Mouse (Mus musculus) spleen, postnatal 4 days (tissue): Measurements from ENCODE around the gene Tle4.

Source experiments
- DNase-seq, 2 experiments: peaks; one replicate each; pipeline ENCODE4 v3.0.0; 2022; ENCODE audit warnings: low spot score in 2 of 2

Tle4 gene

DNA sequence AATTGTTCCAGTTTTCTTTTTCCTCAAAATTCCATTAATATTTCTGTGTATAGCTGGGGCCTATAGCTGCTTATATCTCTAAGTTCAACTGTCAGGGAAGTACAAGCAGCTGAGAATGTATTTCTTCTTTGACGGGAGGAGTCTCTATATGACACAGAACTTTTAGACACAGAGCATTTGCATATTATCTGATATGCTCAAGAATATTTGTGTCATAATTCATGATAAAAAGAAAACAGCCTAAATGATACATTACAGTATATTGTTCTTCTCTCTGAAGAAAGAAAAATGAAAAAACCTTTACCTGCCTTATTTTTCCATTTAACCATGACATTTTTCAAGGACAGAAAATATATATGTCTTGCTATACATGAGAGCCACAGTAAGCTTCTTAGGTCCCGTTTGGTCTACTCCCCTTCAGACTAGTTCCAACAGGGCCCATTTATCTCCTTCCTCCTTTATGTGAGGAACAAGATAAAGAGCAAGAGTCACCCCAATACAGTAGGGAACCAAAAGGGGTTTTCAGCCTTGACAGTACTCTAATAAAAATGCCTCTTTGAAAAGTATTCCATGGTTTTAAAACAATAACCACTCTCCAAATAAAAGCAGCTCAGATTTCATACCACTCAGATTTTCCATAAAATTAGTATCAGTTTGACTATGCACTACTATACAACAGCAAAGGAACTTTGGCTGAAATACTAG is 77.6 kb downstream of the Tle4 start:
- no peak for DNase-seq

DNA sequence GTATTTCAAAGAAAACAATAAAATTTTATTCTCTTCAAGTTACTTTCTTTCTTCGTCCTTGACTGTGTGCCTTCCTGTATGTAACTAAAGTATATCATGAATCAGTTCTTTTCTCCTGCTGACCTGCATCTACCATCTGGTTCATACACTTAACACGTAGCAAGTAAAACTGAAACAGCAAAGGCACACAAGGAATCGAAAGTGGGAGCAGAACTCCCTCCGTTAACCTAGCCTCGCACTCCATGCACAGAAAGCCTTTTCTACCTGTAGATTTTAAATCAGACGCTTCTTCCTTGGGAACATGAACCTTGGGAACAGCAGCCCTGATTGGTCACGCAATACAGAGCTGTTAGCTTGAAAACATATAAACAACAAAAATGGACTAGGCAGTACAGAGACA is 78.7 kb downstream of the Tle4 start:
- no peak for DNase-seq

- DNase-seq = no peak
These were observed 79.3 kb downstream of the Tle4 start for GRCm38 (mm10) chr19:14518438-14519044.

- DNase-seq = no peak
These were observed 81.4 kb downstream of the Tle4 start for GRCm38 (mm10) chr19:14516420-14516819.

DNA sequence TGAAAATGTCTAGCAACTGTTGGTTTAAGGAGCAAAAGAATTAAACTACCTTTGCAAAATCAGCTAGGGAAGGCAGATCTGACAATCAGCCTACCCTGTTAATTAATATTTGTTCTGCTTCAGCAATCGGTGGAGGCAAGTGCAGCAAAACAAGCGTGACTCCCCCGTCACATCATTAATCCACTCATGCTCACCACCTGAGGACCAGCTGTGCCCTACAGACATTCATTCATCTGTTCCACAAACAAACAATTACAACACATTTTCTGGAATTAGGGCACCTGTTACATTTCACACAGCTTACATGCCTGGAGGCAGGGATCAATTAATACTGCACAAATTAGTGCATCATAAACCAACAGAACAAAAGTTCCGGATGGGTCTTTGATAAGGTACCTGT is 89.0 kb downstream of the Tle4 start:
- DNase-seq = no peak

DNA sequence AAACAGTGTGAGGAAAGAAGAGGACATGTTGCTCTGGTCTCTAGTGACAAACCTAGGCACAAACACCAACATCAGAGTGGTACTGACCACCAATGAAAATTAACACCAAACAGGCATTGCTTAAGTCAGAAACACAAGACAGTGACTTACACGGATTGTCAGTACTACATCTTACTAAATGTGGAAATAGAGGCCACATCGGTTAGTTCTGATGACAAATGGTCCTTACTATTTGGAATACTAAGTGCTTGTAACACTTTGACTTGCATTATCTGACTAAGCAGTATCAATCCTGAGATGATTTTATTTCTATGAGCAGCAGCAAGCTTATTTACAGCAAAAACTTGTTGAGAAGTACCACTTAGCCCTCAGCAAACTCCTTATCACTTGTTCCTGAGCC is 89.9 kb downstream of the Tle4 start:
- DNase-seq = no peak

- DNase-seq = no peak
These were observed 90.8 kb downstream of the Tle4 start for GRCm38 (mm10) chr19:14506875-14507670.

- DNase-seq = no peak
These were observed 91.8 kb downstream of the Tle4 start for GRCm38 (mm10) chr19:14505885-14506548.

- DNase-seq = no peak
These were observed 92.5 kb downstream of the Tle4 start for GRCm38 (mm10) chr19:14505401-14505800.

- DNase-seq = no peak
These were observed 94.0 kb downstream of the Tle4 start for GRCm38 (mm10) chr19:14503862-14504261.

DNA sequence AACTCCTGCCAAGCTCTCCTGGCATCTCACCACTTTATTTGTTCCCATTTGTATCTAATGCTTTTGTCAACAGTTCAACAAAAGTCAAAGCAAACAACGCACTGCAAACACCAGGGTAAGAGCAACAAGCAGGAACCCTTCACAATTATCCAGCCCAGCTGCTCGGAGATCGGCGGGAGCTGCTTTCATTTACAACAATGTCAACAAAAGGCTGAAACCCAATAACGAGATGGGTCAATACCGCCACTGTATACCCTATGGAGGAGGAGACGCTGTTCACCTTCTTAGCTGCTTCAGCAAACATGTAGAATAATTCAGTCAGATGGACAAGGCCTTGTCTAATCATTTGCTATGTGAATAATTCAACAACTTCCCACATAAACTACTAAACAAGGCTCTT is 95.6 kb downstream of the Tle4 start:
- no peak for DNase-seq

- DNase-seq = no peak
These were observed 97.9 kb downstream of the Tle4 start for GRCm38 (mm10) chr19:14499835-14500425.

DNA sequence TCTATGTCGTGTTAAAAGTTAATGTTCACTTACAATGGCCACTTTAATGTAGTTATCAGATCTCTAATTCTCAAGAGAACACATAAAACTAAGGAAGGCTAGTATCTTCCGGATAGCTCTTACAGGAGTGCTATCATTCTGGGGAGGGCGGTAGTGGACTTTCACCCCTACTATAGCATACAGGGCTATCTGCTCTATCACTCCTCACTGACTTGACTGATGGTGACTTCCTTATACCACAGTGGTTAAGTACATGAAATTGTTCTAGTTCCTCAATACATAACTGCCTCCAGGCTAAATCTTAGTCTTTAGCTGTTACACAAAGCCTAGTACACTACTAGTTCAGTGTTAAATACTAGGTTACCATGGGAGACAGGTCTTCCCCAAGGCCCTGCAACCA is 104.8 kb downstream of the Tle4 start:
- no peak for DNase-seq

GRCm38 (mm10) chr19:14487180-14487579 is 110.7 kb downstream of the Tle4 start:
- no peak for DNase-seq

- DNase-seq = no peak
These were observed 112.7 kb downstream of the Tle4 start for GRCm38 (mm10) chr19:14485176-14485575.

DNA sequence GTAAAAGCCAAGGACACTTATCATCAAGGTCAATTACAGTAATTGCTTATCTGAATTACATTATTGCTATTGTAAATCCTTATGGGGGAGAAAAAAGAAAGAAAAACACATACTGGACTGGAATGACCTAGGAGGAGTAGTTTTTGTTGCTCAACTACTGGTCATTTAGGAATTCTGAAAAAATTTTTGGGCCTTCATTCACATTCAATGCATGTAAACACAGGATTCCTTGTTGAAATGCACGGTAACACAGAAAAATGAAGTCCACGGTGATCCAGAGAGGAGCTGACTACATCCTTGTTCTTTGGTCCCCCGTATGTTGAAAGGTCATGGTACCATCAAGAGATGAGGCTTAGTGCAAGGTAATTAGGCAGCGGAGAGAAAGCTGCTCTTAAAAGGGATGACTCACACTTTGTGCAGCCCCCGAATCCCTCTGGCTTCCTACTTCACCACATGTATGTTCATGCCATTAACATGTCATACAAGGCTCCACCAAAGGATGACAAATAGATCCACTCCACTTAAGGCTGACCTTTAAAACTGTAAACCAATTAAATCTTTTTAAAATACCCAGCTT is 115.2 kb downstream of the Tle4 start:
- DNase-seq = no peak

GRCm38 (mm10) chr19:14481796-14482561 is 115.9 kb downstream of the Tle4 start:
- no peak for DNase-seq

DNA sequence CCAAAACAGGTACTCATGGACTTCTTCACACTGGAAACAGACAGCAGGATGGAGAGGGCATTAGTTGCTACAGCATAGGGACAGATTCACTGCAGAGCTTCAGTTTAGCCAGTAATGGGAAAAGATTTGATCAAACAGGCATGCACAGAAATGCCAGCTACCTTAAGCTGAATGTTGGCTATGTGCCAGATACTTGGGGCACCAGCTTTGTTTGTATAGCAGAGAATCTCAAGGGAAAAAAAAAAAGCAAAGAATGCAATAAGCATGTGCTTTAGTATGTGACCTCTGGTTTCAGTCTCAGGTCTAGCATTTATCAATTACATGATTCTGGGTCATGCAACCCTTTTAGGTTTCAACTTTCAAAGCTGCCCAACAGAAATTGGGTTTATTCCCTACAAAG is 118.1 kb downstream of the Tle4 start:
- DNase-seq = no peak

- no peak for DNase-seq
These were observed 128.5 kb downstream of the Tle4 start for GRCm38 (mm10) chr19:14469325-14469724.

- no peak for DNase-seq
These were observed 129.1 kb downstream of the Tle4 start for GRCm38 (mm10) chr19:14468733-14469132.

DNA sequence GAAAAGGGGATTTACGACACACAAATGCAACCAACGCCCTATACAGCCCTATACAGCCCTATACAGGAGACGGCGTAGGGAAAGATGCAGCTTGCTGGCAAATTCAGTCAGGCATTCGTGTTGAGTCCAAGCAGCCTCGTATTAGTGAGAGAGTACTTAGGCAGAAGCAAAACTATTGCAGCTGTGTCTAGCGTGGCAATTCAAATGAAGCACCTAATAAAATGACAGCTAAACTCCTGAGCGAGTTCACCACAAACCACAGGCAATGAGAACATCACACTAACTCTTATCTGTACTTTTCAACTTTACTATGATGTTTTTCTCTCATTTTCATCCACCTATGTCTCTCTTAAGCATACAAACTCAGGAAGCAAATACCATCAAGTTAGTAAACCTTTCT is 131.8 kb downstream of the Tle4 start:
- no peak for DNase-seq
